11 mouse cellular contexts compared by ENCODE assay signal in the genomic region with DNA sequence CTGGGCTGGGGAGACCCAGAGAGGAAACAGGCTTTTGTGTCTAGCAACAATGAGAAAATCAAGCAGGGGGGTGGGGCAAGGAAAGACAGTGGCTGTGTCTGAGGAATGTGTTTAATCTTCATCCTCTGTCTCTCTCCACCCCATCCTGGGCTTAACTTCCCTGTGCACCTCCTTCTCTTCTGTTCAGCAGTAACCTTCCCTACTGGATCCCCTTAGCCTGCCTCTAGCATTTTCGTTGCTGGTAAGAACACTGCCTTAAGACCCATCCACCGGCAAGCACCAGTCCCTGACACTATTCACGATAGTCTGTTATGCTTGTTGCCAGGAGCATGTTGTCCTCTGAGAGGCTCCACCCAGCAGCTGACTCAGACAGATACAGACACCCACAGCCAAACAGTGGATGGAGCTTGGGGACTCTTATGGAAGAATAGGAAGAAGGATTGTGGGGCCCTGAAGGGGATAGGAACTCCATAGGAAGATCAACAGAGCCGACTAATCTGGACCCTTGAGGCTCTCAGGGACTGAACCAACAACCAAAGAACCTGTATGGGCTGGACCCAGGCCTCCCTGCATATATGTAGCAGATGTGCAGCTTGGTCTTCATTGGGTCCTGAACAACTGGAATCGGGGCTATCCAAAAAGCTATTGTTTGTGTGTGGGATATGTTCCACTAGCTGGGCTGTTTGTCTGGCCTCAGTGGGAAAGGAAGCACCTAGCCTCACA. TPM values are rescaled to one million over a fixed set of nuclear protein-coding genes. Genes with fewer than 3 reads are reported as not detected.
A peak's percentile ranks its signal among the peaks of the same experiment; 100 is the strongest.
DNase-seq lines count a peak whose midpoint lies in the region; ATAC-seq and TF ChIP-seq lines count a peak whose summit lies in the region.
"Had no signal": no experiment of that assay in that cellular context is flagged by ENCODE, and none has a peak within 500 bp of the region (broad histone marks: within the 10 kb centered on the region; RNA-seq: fewer than 3 reads in every experiment).

No protein-coding gene starts in this region.

- peak overlapping the region; percentile 77 for H3K27ac ChIP-seq in heart, embryonic 16.5 days (ENCODE audit: low read length)
- peak overlapping the region; percentile 62 for H3K27ac ChIP-seq in lung, postnatal 0 days (ENCODE audit: low read length)

- H3K4me2 ChIP-seq in heart, embryonic 16.5 days (ENCODE audit: low read depth, low read length): peak overlapping the region; percentile 32; the same call in 1 of the 2 replicates
- no peak overlapping the region for H3K4me2 ChIP-seq in lung, postnatal 0 days (replicated peaks; ENCODE audit: low read depth, low read length)

- WGBS in heart, embryonic 16.5 days: 27% methylated on average over 5 of the region's 5 CpGs
- 28% methylated on average over 5 of the region's 5 CpGs for whole genome bisulfite sequencing in lung, postnatal 0 days

- H3K4me3 ChIP-seq in heart, embryonic 16.5 days (ENCODE audit: low read length): no peak overlapping the region
- no peak overlapping the region for H3K4me3 ChIP-seq in lung, postnatal 0 days (ENCODE audit: low read depth, low read length)

- H3K27me3 ChIP-seq in heart, embryonic 16.5 days (ENCODE audit: control insufficient read depth, insufficient read depth, low read length): no peaks in the 10 kb centered on the region
- no peaks in the 10 kb centered on the region for H3K27me3 ChIP-seq in lung, postnatal 0 days (replicated peaks; ENCODE audit: insufficient read depth, low read length)

- 0 out of 2 replicates have a peak overlapping the region, but pooled peaks have one; percentile 5 for H3K9ac ChIP-seq in heart, embryonic 16.5 days (ENCODE audit: low read length)
- H3K9ac ChIP-seq in lung, postnatal 0 days (replicated peaks; ENCODE audit: low read depth): no peak overlapping the region

- peak; percentile 51; the same call in 1 of the 2 replicates for TF ChIP-seq EP300 in lung, postnatal 0 days (IDR thresholded peaks at IDR 0.05)

- peaks cover 3% of the 10 kb centered on the region; the same call in 1 of the 2 replicates for H3K9me3 ChIP-seq in heart, embryonic 16.5 days (replicated peaks; ENCODE audit: control insufficient read depth, low read length)
- no peaks in the 10 kb centered on the region for H3K9me3 ChIP-seq in lung, postnatal 0 days (ENCODE audit: low read length)

- TF ChIP-seq CTCF in lung, postnatal 0 days (IDR thresholded peaks at IDR 0.05): no peak

- intact Hi-C loops in gastrocnemius, postnatal 36 days (cut with DNase I): no loop called here

- H3K4me1 ChIP-seq in heart, embryonic 16.5 days (ENCODE audit: control insufficient read depth, insufficient read depth, low read length): peaks cover 10% of the 10 kb centered on the region
- H3K4me1 ChIP-seq in lung, postnatal 0 days (ENCODE audit: insufficient read depth, low read depth, low read length): no peaks in the 10 kb centered on the region

- peak; percentile 75 for ATAC-seq in heart, embryonic 16.5 days (replicated peaks; ENCODE audit: extremely low read depth, insufficient read depth, low FRiP score)
- peak; percentile 91 for ATAC-seq in lung, postnatal 0 days
- no peak for ATAC-seq in inflammation-experienced regulatory T-cells, adult 6 months

- H3K36me3 ChIP-seq in heart, embryonic 16.5 days (ENCODE audit: control insufficient read depth, insufficient read depth): no peaks in the 10 kb centered on the region
- H3K36me3 ChIP-seq in lung, postnatal 0 days (ENCODE audit: insufficient read depth, low read length): no peaks in the 10 kb centered on the region

- peak; percentile 62 for DNase-seq in gastrocnemius, postnatal 25 days
- DNase-seq in gastrocnemius, postnatal 36 days: no peak
- DNase-seq in NIH3T3 (ENCODE audit: low read depth): peak; percentile 45
- DNase-seq in lung, postnatal 0 days (ENCODE audit: low spot score): peak; percentile 81
- no peak for DNase-seq in right cerebral cortex, postnatal 14 days
- DNase-seq in embryo, embryonic 10 days (ENCODE audit: low spot score): no peak

RNA-seq across cellular contexts. Expression of a gene that starts 8.4 kb away (rescaled TPM):
- 1 to 10 TPM in 1 of 2 experiments, under 1 TPM in 1; 0.36 to 1.4 TPM for total RNA-seq in gastrocnemius, postnatal 25 days (2021)
- 1 to 10 TPM in 1 of 2 experiments, under 1 TPM in 1; 0.33 to 1.2 TPM for total RNA-seq in gastrocnemius, postnatal 36 days (2021)
- 0.25 and 0.49 TPM in 2 replicates for polyA plus RNA-seq in heart, embryonic 16.5 days (2015; fragmentation: Nextera tagmentation; extraction: Ambion mirVana)
- not detected in 2 replicates for polyA plus RNA-seq in lung, postnatal 0 days (2015; fragmentation: Nextera tagmentation; extraction: Ambion mirVana)
- polyA plus RNA-seq in inflammation-experienced regulatory T-cells, adult 6 months (2017; shearing (Covaris generic)): not detected
- total RNA-seq: hematopoietic stem cell, adult 5-6 weeks; midbrain, postnatal 0 days had no signal
- polyA plus RNA-seq: midbrain, postnatal 0 days had no signal

RNA-seq across cellular contexts. Expression of a gene that starts 10.9 kb away (rescaled TPM):
- 10 to 100 TPM; 41.4 to 42.2 TPM for total RNA-seq in gastrocnemius, postnatal 25 days (2021)
- total RNA-seq in gastrocnemius, postnatal 36 days (2021): 10 to 100 TPM; 30.3 to 35.8 TPM
- 110 and 137 TPM in 2 replicates for polyA plus RNA-seq in heart, embryonic 16.5 days (2015; fragmentation: Nextera tagmentation; extraction: Ambion mirVana)
- 99.8 and 120 TPM in 2 replicates for polyA plus RNA-seq in lung, postnatal 0 days (2015; fragmentation: Nextera tagmentation; extraction: Ambion mirVana)
- polyA plus RNA-seq in inflammation-experienced regulatory T-cells, adult 6 months (2017; shearing (Covaris generic)): 100 to 1,000 TPM in 2 of 3 experiments, 10 to 100 TPM in 1; 72.2 to 131 (median 109) TPM

RNA-seq across cellular contexts. Expression of a gene that starts 37.2 kb away (rescaled TPM):
- 100 to 1,000 TPM; 839 to 859 TPM for total RNA-seq in gastrocnemius, postnatal 25 days (2021)
- total RNA-seq in gastrocnemius, postnatal 36 days (2021): 100 to 1,000 TPM; 866 to 924 TPM
- polyA plus RNA-seq in heart, embryonic 16.5 days (2015; fragmentation: Nextera tagmentation; extraction: Ambion mirVana): 1,191 and 1,235 TPM in 2 replicates
- 607 and 696 TPM in 2 replicates for polyA plus RNA-seq in lung, postnatal 0 days (2015; fragmentation: Nextera tagmentation; extraction: Ambion mirVana)
- polyA plus RNA-seq in inflammation-experienced regulatory T-cells, adult 6 months (2017; shearing (Covaris generic)): 1,000 to 10,000 TPM in 1 of 3 experiments, 100 to 1,000 TPM in 2; 939 to 1,028 (median 983) TPM

RNA-seq across cellular contexts. Expression of a gene that starts 46.6 kb away (rescaled TPM):
- 10 to 100 TPM; 17.5 to 21.5 TPM for total RNA-seq in gastrocnemius, postnatal 25 days (2021)
- total RNA-seq in gastrocnemius, postnatal 36 days (2021): 10 to 100 TPM; 17.3 to 21.4 TPM
- polyA plus RNA-seq in heart, embryonic 16.5 days (2015; fragmentation: Nextera tagmentation; extraction: Ambion mirVana): 89.4 and 89.9 TPM in 2 replicates
- polyA plus RNA-seq in lung, postnatal 0 days (2015; fragmentation: Nextera tagmentation; extraction: Ambion mirVana): 84.8 and 85.1 TPM in 2 replicates
- 10 to 100 TPM; 30.2 to 38.1 (median 32.6) TPM for polyA plus RNA-seq in inflammation-experienced regulatory T-cells, adult 6 months (2017; shearing (Covaris generic))

RNA-seq across cellular contexts. Expression of a gene that starts 48.8 kb away (rescaled TPM):
- under 1 TPM; 0.13 to 0.59 TPM for total RNA-seq in gastrocnemius, postnatal 25 days (2021)
- total RNA-seq in gastrocnemius, postnatal 36 days (2021): under 1 TPM; 0.10 to 0.27 TPM
- 0.34 and 0.84 TPM in 2 replicates for polyA plus RNA-seq in heart, embryonic 16.5 days (2015; fragmentation: Nextera tagmentation; extraction: Ambion mirVana)
- polyA plus RNA-seq in lung, postnatal 0 days (2015; fragmentation: Nextera tagmentation; extraction: Ambion mirVana): 0.08 TPM in 1 of 2 replicates, not detected in the other
- polyA plus RNA-seq in inflammation-experienced regulatory T-cells, adult 6 months (2017; shearing (Covaris generic)): not detected
- polyA plus RNA-seq: small intestine, adult 2 months had no signal

Comparison
In these comparisons a context has a peak if more than half of its experiments do, and no peak if none do; other contexts are left out.
1. DNase-seq: peak in gastrocnemius, postnatal 25 days (single experiment), NIH3T3 (single experiment) and lung, postnatal 0 days (single experiment); none in gastrocnemius, postnatal 36 days (0 of 2), right cerebral cortex, postnatal 14 days (single experiment) and embryo, embryonic 10 days (single experiment).